Mouse (Mus musculus): ENCODE measurements around the gene Gm20388. TPM values are rescaled to one million over a fixed set of nuclear protein-coding genes. Genes with fewer than 3 reads are reported as not detected.

Gm20388 gene
- polyA plus RNA-seq, 1 experiment: not detected

- no peak overlapping the region for H3K4me3 ChIP-seq (ENCODE audit: insufficient read depth, low read depth, low read length)
- 100% methylated on average over 1 of the region's 1 CpGs for WGBS
Measured at GRCm38 (mm10) chr8:122689315-122689714, 2778.7 kb downstream of the Gm20388 start.

GRCm38 (mm10) chr8:122691018-122691417 lies 2780.4 kb downstream of the Gm20388 start:
- Histone ChIP-seq H3K4me1 (ENCODE audit: control insufficient read depth, insufficient read depth, low read length) (peaks cover 35% of the 10 kb centered on the region), H3K4me3 (ENCODE audit: insufficient read depth, low read depth, low read length) (no peak overlapping the region), H3K27ac (ENCODE audit: insufficient read depth, low read depth, low read length) (no peak overlapping the region)
- 48% methylated on average over 6 of the region's 6 CpGs for WGBS
- TF ChIP-seq POLR2A (IDR thresholded peaks at IDR 0.05; ENCODE audit: insufficient read depth, low read depth, low read length) (no peak), CTCF (IDR thresholded peaks at IDR 0.05; ENCODE audit: insufficient read depth, low read depth, low read length) (no peak)

More at GRCm38 (mm10) chr8:122689315-122689714, 2778.7 kb downstream of the Gm20388 start:
- Histone ChIP-seq H3K4me1 (ENCODE audit: control insufficient read depth, insufficient read depth, low read length) (peaks cover 24% of the 10 kb centered on the region), H3K27ac (ENCODE audit: insufficient read depth, low read depth, low read length) (no peak overlapping the region)
- TF ChIP-seq CTCF (IDR thresholded peaks at IDR 0.05; ENCODE audit: insufficient read depth, low read depth, low read length) (no peak), POLR2A (IDR thresholded peaks at IDR 0.05; ENCODE audit: insufficient read depth, low read depth, low read length) (no peak)

DNA sequence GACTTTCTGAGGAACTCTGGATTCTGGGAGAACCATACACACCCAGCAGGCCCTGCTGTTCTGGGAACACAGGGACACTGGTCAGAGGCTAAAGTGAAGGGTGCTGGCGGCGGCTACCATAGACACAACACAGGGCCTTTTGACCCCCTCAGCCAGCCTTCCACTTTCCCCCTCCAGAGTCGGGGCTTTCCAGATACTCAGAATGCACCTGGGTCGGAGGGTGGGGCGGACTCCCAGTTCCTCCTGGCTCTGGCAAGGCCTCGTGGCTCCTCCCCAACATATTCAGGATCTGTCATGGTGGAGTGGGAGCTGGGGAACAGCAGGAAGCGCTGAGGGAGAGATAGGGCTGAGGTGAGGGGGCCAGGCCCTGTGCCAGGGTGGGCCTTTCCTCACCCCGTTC lies 2781.5 kb downstream of the Gm20388 start:
- peaks cover 33% of the 10 kb centered on the region for H3K4me1 ChIP-seq (ENCODE audit: control insufficient read depth, insufficient read depth, low read length)
- TF ChIP-seq POLR2A (IDR thresholded peaks at IDR 0.05; ENCODE audit: insufficient read depth, low read depth, low read length) (no peak), CTCF (IDR thresholded peaks at IDR 0.05; ENCODE audit: insufficient read depth, low read depth, low read length) (no peak)
- 90% methylated on average over 8 of the region's 8 CpGs for WGBS
- H3K27ac ChIP-seq (ENCODE audit: insufficient read depth, low read depth, low read length): no peak overlapping the region
- no peak overlapping the region for H3K4me3 ChIP-seq (ENCODE audit: insufficient read depth, low read depth, low read length)

GRCm38 (mm10) chr8:122695438-122696042 lies 2784.9 kb downstream of the Gm20388 start:
- Histone ChIP-seq H3K4me1 (ENCODE audit: control insufficient read depth, insufficient read depth, low read length) (peaks cover 39% of the 10 kb centered on the region), H3K27ac (ENCODE audit: insufficient read depth, low read depth, low read length) (no peak overlapping the region), H3K4me3 (ENCODE audit: insufficient read depth, low read depth, low read length) (no peak overlapping the region)
- 66% methylated on average over 7 of the region's 7 CpGs for WGBS
- TF ChIP-seq POLR2A (IDR thresholded peaks at IDR 0.05; ENCODE audit: insufficient read depth, low read depth, low read length) (no peak), CTCF (IDR thresholded peaks at IDR 0.05; ENCODE audit: insufficient read depth, low read depth, low read length) (no peak)

- no peak overlapping the region for H3K27ac ChIP-seq (ENCODE audit: insufficient read depth, low read depth, low read length)
- WGBS: 53% methylated on average over 3 of the region's 3 CpGs
- H3K4me1 ChIP-seq (ENCODE audit: control insufficient read depth, insufficient read depth, low read length): peaks cover 26% of the 10 kb centered on the region
- TF ChIP-seq CTCF (IDR thresholded peaks at IDR 0.05; ENCODE audit: insufficient read depth, low read depth, low read length): no peak
- TF ChIP-seq POLR2A (IDR thresholded peaks at IDR 0.05; ENCODE audit: insufficient read depth, low read depth, low read length): no peak
- H3K4me3 ChIP-seq (ENCODE audit: insufficient read depth, low read depth, low read length): no peak overlapping the region
Measured at GRCm38 (mm10) chr8:122697181-122697581, 2786.5 kb downstream of the Gm20388 start.

- WGBS: 96% methylated on average over 6 of the region's 6 CpGs
Measured at GRCm38 (mm10) chr8:122697586-122697985, 2786.9 kb downstream of the Gm20388 start.

DNA sequence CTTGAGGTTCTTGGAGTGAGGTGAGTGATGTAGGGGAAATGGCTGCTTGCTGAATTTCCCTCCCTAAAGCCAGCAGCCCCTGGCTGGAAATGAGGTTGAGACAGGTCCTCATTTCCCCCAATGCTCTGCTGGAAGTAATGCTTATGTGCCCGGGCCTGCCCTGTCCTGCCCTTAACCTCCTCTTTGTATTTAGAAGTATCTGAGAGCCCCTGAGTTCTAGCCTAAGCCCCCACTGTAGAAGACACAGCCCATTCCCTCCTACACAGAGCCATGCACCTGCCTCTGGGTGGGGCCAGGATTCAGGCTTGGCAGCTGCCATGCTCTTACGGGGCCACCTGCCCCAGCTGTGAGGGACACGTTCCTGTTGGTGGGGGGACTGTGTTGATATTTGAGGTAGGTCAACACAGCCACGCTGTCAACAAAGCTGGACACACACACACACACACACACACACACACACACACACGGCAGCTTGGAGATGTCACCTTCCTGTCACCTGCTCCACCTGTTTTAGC lies 2787.7 kb downstream of the Gm20388 start:
- peaks cover 26% of the 10 kb centered on the region for H3K4me1 ChIP-seq (ENCODE audit: control insufficient read depth, insufficient read depth, low read length)
- TF ChIP-seq POLR2A (IDR thresholded peaks at IDR 0.05; ENCODE audit: insufficient read depth, low read depth, low read length): no peak
- no peak for TF ChIP-seq CTCF (IDR thresholded peaks at IDR 0.05; ENCODE audit: insufficient read depth, low read depth, low read length)
- WGBS: 84% methylated on average over 5 of the region's 5 CpGs
- H3K4me3 ChIP-seq (ENCODE audit: insufficient read depth, low read depth, low read length): no peak overlapping the region
- no peak overlapping the region for H3K27ac ChIP-seq (ENCODE audit: insufficient read depth, low read depth, low read length)

More at GRCm38 (mm10) chr8:122697586-122697985, 2786.9 kb downstream of the Gm20388 start:
- Histone ChIP-seq H3K4me1 (ENCODE audit: control insufficient read depth, insufficient read depth, low read length) (peaks cover 26% of the 10 kb centered on the region), H3K27ac (ENCODE audit: insufficient read depth, low read depth, low read length) (no peak overlapping the region), H3K4me3 (ENCODE audit: insufficient read depth, low read depth, low read length) (no peak overlapping the region)
- TF ChIP-seq CTCF (IDR thresholded peaks at IDR 0.05; ENCODE audit: insufficient read depth, low read depth, low read length) (no peak), POLR2A (IDR thresholded peaks at IDR 0.05; ENCODE audit: insufficient read depth, low read depth, low read length) (no peak)

DNA sequence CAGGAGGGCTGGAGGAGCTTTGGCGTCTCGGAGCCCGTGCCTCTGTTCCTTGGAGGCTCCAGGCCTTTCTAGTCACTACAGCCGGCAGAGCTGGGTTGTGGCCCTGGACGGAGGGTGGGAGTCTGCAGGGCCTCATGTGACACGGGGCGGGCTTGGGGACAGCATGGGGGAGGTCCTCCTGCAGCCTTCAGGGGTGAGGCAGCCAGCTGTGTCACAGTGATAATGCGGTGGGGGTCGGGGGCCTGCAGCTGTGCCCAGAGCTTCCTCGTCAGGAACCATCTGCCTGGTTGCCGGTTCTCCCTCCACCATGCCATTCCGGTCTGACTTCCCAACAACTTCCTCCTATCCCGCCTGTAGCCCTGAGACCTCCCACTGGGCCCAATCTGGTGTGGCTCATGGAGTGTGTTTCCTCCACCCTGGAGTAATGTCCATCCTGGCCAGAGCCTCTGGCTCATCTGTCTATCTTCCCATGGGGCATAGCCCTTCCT lies 2788.4 kb downstream of the Gm20388 start, which contains the start of gene Cbfa2t3:
Gene Cbfa2t3, minus strand, starts transcription at position 105 of the 488 bp plus-strand sequence.
- 67% methylated on average over 13 of the region's 13 CpGs for WGBS
- Histone ChIP-seq H3K27ac (ENCODE audit: insufficient read depth, low read depth, low read length) (no peak within 1 kb of the TSS), H3K4me3 (ENCODE audit: insufficient read depth, low read depth, low read length) (no peak within 1 kb of the TSS), H3K4me1 (ENCODE audit: control insufficient read depth, insufficient read depth, low read length) (peaks cover 26% of the 10 kb centered on the region)
- TF ChIP-seq CTCF (IDR thresholded peaks at IDR 0.05; ENCODE audit: insufficient read depth, low read depth, low read length) (no peak), POLR2A (IDR thresholded peaks at IDR 0.05; ENCODE audit: insufficient read depth, low read depth, low read length) (no peak)

DNA sequence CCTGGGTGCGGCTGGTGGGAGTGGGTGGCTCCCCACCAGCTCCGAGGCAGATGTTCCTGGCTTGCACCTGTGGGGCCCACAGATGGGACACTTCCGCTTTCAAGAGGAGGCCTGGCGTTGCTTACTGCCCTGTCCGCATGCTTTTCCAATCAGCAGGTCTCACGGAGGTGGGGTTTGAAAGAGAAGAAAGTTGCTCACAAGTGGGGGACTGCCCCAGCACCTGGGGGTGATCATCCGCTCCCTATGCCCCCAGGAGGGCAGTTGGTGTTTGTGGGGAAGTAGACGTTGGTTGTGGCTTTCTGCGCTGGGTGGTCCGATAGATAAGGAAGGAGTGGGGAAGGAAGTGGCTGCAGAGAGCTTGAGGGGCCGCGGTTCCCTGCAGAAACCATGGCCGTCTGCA lies 2790.0 kb downstream of the Gm20388 start:
- 87% methylated on average over 13 of the region's 13 CpGs for WGBS

More for the DNA sequence above, 2790.0 kb downstream of the Gm20388 start:
- Histone ChIP-seq H3K4me1 (ENCODE audit: control insufficient read depth, insufficient read depth, low read length) (peaks cover 21% of the 10 kb centered on the region), H3K4me3 (ENCODE audit: insufficient read depth, low read depth, low read length) (no peak overlapping the region), H3K27ac (ENCODE audit: insufficient read depth, low read depth, low read length) (no peak overlapping the region)
- TF ChIP-seq POLR2A (IDR thresholded peaks at IDR 0.05; ENCODE audit: insufficient read depth, low read depth, low read length) (no peak), CTCF (IDR thresholded peaks at IDR 0.05; ENCODE audit: insufficient read depth, low read depth, low read length) (no peak)

All from olfactory bulb, adult 2 months (tissue).